In genomic region chr6:72233950-72234349, GRCm38 (mm10) we compare ENCODE assay signal across 8 mouse cellular contexts. TPM values are rescaled to one million over a fixed set of nuclear protein-coding genes. Genes with fewer than 3 reads are reported as not detected.
DNase-seq lines count a peak whose midpoint lies in the region; ATAC-seq and TF ChIP-seq lines count a peak whose summit lies in the region.
"Had no signal": no experiment of that assay in that cellular context is flagged by ENCODE, and none has a peak within 500 bp of the region (broad histone marks: within the 10 kb centered on the region; RNA-seq: fewer than 3 reads in every experiment).

No protein-coding gene starts in this region.

- no peak for ATAC-seq in lung, embryonic 15.5 days (ENCODE audit: borderline replicate concordance, extremely low read depth, low FRiP score, low TSS enrichment)
- no peak for ATAC-seq in forebrain, embryonic 12.5 days (ENCODE audit: low FRiP score)
- ATAC-seq in limb, embryonic 14.5 days (ENCODE audit: low FRiP score, low read depth): no peak
- no peak for ATAC-seq in stomach, embryonic 14.5 days (ENCODE audit: insufficient number of reproducible peaks, insufficient read depth, low FRiP score, low read depth)

- no peak for DNase-seq in lung, postnatal 4 days
- no peak for DNase-seq in limb, embryonic 14.5 days (ENCODE audit: low spot score)
- DNase-seq in cerebellum, postnatal 14 days: no peak
- DNase-seq in urinary bladder, postnatal 36 days (ENCODE audit: low spot score in 2 of 2): no peak
- DNase-seq: kidney, adult 11 months had no signal

- no peaks in the 10 kb centered on the region for H3K9me3 ChIP-seq in lung, embryonic 15.5 days
- H3K9me3 ChIP-seq in forebrain, embryonic 12.5 days: no peaks in the 10 kb centered on the region
- H3K9me3 ChIP-seq in limb, embryonic 14.5 days (ENCODE audit: control insufficient read depth, low read length): no peaks in the 10 kb centered on the region
- no peaks in the 10 kb centered on the region for H3K9me3 ChIP-seq in stomach, embryonic 14.5 days (ENCODE audit: control insufficient read depth, low read depth, low read length)

- WGBS in lung, embryonic 15.5 days: 0% methylated on average over 13 of the region's 13 CpGs
- 1% methylated on average over 13 of the region's 13 CpGs for WGBS in forebrain, embryonic 12.5 days
- whole genome bisulfite sequencing in limb, embryonic 14.5 days: 0% methylated on average over 9 of the region's 13 CpGs
- WGBS in stomach, embryonic 14.5 days: 0% methylated on average over 13 of the region's 13 CpGs

- H3K4me1 ChIP-seq in lung, embryonic 15.5 days: peaks cover 56% of the 10 kb centered on the region
- H3K4me1 ChIP-seq in forebrain, embryonic 12.5 days: peaks cover 53% of the 10 kb centered on the region
- peaks cover 44% of the 10 kb centered on the region for H3K4me1 ChIP-seq in limb, embryonic 14.5 days (ENCODE audit: control insufficient read depth, insufficient read depth, low read length)
- H3K4me1 ChIP-seq in stomach, embryonic 14.5 days (ENCODE audit: control insufficient read depth, insufficient read depth, low read length): peaks cover 18% of the 10 kb centered on the region

- no peaks in the 10 kb centered on the region for H3K36me3 ChIP-seq in lung, embryonic 15.5 days
- no peaks in the 10 kb centered on the region for H3K36me3 ChIP-seq in forebrain, embryonic 12.5 days (replicated peaks)
- no peaks in the 10 kb centered on the region for H3K36me3 ChIP-seq in limb, embryonic 14.5 days (ENCODE audit: control insufficient read depth, insufficient read depth, low read length)
- H3K36me3 ChIP-seq in stomach, embryonic 14.5 days (ENCODE audit: control insufficient read depth, insufficient read depth, low read length): no peaks in the 10 kb centered on the region

- no peak for TF ChIP-seq POLR2A in limb, embryonic 14.5 days (IDR thresholded peaks at IDR 0.05; ENCODE audit: borderline replicate concordance, extremely low read depth, insufficient read depth, insufficient read length)

- peak overlapping the region; percentile 77 for H3K4me3 ChIP-seq in lung, embryonic 15.5 days
- peak overlapping the region; percentile 60 for H3K4me3 ChIP-seq in forebrain, embryonic 12.5 days (replicated peaks)
- peak overlapping the region; percentile 76 for H3K4me3 ChIP-seq in limb, embryonic 14.5 days (replicated peaks; ENCODE audit: low read length)
- peak overlapping the region; percentile 54 for H3K4me3 ChIP-seq in stomach, embryonic 14.5 days (ENCODE audit: low read depth, low read length)

- H3K4me2 ChIP-seq in lung, embryonic 15.5 days: peak overlapping the region; percentile 98
- H3K4me2 ChIP-seq in forebrain, embryonic 12.5 days: peak overlapping the region; percentile 99
- H3K4me2 ChIP-seq in limb, embryonic 14.5 days (replicated peaks; ENCODE audit: low read depth, low read length, severe bottlenecking): peak overlapping the region; percentile 95
- peak overlapping the region; percentile 94 for H3K4me2 ChIP-seq in stomach, embryonic 14.5 days (replicated peaks; ENCODE audit: low read depth, low read length)

- peaks cover 16% of the 10 kb centered on the region; the same call in 1 of the 2 replicates for H3K27me3 ChIP-seq in lung, embryonic 15.5 days
- peaks cover 52% of the 10 kb centered on the region for H3K27me3 ChIP-seq in forebrain, embryonic 12.5 days
- H3K27me3 ChIP-seq in limb, embryonic 14.5 days (ENCODE audit: control insufficient read depth, insufficient read depth, low read length): no peaks in the 10 kb centered on the region
- H3K27me3 ChIP-seq in stomach, embryonic 14.5 days (ENCODE audit: control insufficient read depth, insufficient read depth, low read length): peaks cover 14% of the 10 kb centered on the region; the same call in 1 of the 2 replicates

- peak overlapping the region; percentile 61 for H3K9ac ChIP-seq in lung, embryonic 15.5 days
- peak overlapping the region; percentile 66 for H3K9ac ChIP-seq in forebrain, embryonic 12.5 days
- H3K9ac ChIP-seq in limb, embryonic 14.5 days (ENCODE audit: low read depth, low read length, severe bottlenecking): peak overlapping the region; percentile 66
- H3K9ac ChIP-seq in stomach, embryonic 14.5 days (replicated peaks; ENCODE audit: low read depth, low read length): no peak overlapping the region

- H3K27ac ChIP-seq in lung, embryonic 15.5 days: peak overlapping the region; percentile 87
- peak overlapping the region; percentile 70 for H3K27ac ChIP-seq in forebrain, embryonic 12.5 days
- peak overlapping the region; percentile 73; the same call in 1 of the 2 replicates for H3K27ac ChIP-seq in limb, embryonic 14.5 days (replicated peaks; ENCODE audit: low read depth, low read length)
- no peak overlapping the region for H3K27ac ChIP-seq in stomach, embryonic 14.5 days (ENCODE audit: low read length)

RNA-seq across cellular contexts. Expression of gene Atoh8, which starts 1.4 kb away (rescaled TPM):
- 25.4 and 27.8 TPM in 2 replicates for polyA plus RNA-seq in lung, embryonic 15.5 days (2015; fragmentation: Nextera tagmentation; extraction: Ambion mirVana)
- 6.5 and 7.5 TPM in 2 replicates for polyA plus RNA-seq in forebrain, embryonic 12.5 days (2016; fragmentation: Nextera tagmentation; extraction: Ambion mirVana)
- 19.8 and 26.5 TPM in 2 replicates for polyA plus RNA-seq in limb, embryonic 14.5 days (2012; rRNA removed)
- polyA plus RNA-seq in limb, embryonic 14.5 days (2014; fragmentation: Nextera tagmentation; extraction: Ambion mirVana): 15.1 and 19.5 TPM in 2 replicates
- polyA plus RNA-seq in stomach, embryonic 14.5 days (2014; fragmentation: Nextera tagmentation; extraction: Ambion mirVana): 7.9 and 9.9 TPM in 2 replicates
